Mouse (Mus musculus) right cerebral cortex, postnatal 10 days (tissue): ENCODE results near the gene BC005561.
"Not testable (repeated sequence)": the region's sequence is repeated elsewhere in the genome, so short reads cannot be mapped to it uniquely, and the experiment has no call there.

Experiments used
- DNase-seq, 2 experiments: peaks; one replicate each; pipeline ENCODE4 v3.0.0; 2021; ENCODE audit warnings: low spot score in 2 of 2

Gene BC005561

DNA sequence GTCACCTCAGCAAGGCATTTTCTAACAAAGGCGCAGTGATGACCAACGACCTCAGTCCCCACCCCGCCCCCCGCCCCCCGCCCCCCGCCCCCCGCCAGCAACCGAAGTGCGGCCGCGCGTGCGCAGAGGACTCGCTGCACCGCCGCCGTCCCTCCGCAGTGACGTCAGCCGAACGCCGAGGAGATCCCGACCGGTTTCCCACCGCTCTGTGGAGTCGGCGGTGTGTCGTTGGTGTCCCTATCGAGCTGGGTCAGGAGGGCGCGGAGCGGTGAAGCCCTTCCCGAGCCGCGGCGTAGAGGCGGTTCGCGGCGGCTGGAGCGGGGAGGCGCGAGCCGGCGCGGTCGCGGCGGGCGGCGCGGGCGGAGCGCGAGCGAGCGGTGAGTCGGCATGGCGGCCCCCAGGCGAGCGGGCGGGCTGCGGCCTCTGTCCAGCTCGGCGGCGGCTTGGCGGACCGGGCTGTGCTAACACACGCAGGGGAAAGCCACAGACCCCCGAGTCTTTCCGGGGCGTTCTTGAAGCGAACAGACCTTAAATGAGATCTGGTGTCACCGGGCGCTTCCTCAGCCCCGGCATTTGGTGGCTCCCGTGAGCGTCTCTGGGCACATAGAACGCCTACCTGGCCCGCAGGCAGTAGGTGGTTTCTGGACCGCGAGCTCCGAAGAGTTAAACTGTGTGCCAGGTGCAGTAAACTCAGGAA, at the start of gene BC005561:
Gene BC005561, plus strand, starts transcription at position 158 of the 697 bp plus-strand sequence.
- DNase-seq: peak; percentile 89 to 90

DNA sequence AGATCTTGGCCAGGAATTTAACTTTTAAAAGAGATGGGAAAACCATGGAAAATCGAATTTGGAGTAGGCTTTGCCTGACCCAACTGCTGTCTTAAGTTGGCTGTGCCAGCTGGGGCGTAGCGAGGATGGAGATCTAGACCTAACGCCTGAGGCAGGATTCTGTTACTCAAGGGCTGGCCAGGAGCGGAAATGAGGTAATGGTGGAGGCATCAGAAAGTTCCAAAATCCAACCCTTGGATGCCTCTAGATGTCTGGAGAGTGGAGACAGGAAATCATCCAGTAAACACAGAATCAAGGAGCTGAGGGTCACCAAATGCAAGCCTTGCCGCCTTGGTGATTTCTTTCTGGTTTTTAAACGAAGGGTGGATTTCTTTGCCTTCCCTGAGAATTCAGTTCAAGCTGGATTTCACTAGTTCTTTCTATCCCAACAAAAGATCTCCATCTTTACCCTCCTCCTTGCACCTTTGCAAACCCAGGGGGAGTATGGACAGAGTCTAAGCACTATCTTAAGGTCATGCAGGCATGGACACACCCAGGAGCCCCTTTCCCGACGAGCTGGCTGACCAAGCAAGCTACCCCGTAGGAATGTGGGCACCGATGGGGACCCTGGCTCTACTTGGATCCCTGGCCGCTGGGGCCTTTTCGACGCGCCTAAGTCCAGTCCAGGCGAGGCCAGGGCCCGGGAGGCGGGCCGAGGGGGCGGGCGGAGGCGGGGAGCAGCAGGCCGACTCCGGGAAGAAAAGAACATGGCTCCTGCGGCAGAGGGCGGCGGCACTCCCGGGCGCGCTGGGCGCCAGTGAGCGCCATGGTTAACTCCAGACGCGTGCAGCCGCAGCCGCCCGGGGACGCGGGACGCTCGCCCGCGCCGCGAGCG, 49.1 kb upstream of the BC005561 start, which contains the start of gene Pkd2:
Gene Pkd2, plus strand, starts transcription at position 619 of the 874 bp plus-strand sequence.
- peak; percentile 76 to 80 for DNase-seq

DNA sequence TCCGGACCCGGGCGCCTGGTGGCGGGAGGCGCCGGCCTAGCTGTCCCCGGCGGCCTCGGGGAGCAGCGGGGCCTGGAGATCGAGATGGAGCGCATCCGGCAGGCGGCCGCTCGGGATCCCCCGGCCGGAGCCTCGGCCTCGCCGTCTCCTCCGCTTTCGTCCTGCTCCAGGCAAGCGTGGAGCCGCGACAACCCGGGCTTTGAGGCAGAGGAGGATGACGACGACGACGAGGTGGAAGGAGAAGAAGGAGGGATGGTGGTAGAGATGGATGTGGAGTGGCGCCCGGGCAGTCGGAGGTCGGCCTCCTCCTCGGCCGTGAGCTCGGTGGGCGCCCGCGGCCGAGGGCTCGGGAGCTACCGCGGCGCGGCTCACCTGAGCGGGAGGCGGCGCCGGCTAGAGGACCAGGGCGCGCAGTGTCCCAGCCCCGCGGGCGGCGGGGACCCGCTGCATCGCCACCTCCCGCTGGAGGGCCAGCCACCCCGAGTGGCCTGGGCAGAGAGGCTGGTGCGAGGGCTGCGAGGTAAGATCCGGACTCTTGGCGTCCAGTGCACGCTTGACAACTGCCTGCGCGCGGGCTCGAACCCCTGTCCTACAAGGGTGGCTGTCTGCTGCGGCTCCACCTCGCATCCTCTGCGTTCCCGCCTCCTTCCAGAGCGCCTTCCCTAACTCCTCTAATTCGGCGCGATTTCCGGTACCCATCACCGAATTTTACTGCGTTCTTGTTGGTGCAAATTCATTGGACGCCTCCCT, 48.3 kb upstream of the BC005561 start:
- peak; percentile 81 to 83 for DNase-seq

DNA sequence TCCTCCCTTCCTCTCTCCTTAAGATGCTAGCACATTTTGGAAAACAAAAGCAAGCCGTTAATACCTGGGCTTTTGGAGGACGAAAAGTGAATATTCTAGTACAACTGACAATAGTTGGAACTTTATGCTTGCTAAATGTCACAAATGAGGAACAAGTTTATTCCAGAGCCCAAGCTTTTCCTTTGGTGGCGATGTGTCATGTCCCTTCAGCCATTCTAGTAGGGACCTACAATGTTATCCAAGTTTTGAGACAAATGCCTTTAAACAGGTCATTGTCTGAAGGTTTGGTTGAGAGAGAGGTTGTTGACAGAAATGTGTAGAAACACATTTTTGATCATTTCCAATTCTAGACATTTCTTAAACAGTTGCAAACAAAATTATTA, 47.7 kb upstream of the BC005561 start:
- DNase-seq: no peak

DNA sequence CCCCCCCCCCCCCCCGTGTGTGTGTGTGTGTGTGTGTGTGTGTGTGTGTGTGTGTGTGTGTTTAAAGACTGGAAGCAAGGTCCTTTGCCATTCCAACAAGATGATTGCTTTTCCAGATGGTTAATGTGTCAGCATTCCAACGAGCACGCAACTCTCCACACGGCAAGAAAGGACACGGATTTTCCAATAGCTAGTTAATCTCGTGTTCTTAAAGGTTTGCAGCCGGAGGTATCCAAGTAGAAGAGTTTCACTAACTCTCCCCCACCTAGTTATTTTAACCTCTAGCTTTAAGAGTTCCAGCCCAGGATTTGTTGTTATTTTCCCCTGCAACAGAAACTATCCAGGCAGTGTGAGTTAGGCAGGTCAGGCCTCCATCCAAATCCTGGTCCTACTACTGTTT, 47.3 kb upstream of the BC005561 start:
- no peak for DNase-seq

DNA sequence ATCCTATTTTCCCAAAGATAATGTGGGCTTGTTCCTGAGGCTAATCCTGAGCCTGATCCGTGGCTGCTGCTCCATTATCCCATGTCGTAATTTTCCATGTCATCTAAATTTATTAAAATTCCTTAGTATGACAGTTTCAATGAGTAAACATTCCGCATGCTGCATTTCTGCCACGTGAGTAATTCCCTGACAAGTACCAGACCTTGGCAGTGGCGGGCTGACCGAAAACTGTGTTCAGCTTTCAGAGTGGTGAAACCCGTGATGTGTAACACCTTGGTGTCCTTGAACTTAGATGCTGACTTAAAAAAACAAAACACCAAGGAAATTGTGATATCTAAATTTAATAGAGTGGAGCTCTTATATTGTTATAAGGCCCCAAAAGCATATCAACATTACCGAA, 42.9 kb upstream of the BC005561 start:
- no peak for DNase-seq

DNA sequence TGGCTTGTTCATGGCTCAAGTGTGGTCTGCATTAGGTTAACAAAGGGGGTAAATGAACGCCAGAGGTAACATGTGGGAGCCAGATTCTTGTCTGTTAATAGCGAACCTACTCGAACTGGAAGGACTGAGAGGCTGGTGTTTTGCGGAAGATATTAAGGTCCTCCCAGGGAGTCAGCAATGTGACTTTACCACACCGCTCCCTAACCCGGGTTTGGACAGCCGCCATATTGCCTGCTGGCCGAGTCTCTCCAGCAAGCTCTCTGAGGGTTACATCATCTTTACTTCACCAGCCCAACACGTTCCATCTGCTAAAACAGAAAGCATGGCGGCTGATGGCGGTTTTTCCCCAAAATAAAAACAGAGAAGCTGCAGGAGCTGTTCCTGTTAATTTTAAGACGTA, 42.4 kb upstream of the BC005561 start:
- peak in 1 of 2 experiments; percentile 47 for DNase-seq

DNA sequence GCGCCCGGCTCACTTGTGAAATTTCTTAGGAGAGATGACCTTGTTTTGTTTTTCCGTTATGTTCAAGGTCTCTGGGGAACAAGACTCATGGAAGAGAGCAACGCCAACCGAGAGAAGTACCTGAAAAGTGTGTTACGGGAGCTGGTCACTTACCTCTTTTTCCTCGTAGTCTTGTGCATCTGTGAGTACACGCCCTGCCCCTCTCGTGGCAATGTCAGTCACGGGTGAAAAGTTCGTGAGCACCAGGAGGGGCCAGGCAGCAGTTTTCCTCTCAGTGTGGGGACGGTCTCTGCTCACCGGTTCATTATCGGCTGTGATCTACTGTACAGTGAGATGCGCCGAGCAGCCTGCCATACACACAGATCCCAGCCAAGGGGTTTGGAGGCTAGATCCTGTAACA, 41.3 kb upstream of the BC005561 start:
- DNase-seq: no peak

DNA sequence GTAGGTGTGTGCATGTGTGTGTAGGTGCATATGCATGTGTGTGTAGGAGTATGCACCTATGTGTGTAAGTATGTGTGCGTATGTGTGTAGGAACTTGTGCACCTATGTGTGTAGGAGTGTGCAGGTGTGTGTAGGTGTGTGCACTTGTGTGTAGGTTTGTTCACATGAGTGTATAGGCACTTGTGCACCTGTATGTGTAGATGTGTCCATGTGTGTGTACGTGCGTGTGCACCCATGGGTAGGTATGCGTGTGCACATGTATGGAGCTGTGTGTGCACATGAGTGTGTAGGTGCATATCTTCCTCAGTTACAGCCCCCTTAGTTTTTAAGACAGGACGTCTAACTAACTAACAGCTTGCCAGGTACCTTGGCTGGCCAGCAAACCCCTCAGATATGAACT, 39.6 kb upstream of the BC005561 start:
- DNase-seq: no peak

DNA sequence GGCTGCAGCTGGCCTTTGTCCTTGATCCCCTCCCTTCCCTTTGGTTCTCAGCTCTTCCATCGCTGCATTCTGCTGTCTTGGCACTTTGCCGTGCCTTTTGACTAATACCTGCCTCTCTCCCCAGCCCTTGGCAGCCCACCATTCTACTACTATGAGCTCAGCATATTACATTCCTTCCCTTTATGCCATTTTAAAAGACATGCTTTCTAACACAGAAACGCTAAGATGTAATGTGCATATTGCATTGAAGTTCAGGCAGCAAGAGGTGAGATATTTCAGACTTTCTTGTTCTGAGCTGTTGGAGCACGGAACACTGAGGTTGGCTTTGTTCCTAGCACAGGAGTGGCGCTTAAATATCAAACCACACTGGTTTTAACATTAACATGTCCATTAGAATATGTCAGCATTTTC, 37.2 kb upstream of the BC005561 start:
- no peak for DNase-seq

DNA sequence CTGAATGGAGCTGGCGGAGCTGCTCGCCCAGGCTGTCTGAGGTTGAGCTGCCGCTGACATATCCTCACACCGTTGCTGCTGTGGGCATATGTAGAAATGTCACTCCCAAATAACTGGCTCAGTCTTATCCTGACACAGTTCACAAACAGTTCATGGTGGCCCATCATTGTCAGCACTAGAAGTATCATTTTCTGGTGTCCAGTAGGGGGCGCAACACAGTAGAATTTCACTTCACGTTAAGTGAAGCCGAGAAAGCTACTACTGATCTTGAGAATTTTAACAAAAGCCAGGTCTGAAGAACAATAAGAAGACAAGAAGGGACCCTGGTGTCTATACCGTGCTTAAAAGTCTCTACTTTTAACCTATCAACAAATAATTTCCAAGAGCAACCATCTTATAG, 35.8 kb upstream of the BC005561 start:
- DNase-seq: no peak

DNA sequence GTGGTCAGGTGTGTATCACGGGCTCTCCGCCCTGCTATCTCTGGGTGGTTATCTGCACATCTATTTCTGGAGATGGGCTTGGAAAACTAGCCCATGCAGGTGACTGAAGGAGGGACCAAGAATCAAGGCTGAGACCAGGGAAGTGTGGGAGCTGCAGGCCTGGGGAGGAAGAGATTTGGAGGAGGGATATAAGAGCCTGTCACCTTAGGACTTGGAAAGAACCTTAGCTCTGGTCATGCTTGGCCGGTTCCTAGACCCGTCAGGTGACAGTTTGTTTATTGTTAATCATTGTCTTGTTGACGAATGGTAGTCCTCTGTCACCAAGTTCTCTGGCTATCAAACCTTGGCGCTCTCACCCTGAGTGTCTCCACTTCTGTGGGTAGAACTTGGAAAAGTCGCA, 27.8 kb upstream of the BC005561 start:
- DNase-seq: no peak

DNA sequence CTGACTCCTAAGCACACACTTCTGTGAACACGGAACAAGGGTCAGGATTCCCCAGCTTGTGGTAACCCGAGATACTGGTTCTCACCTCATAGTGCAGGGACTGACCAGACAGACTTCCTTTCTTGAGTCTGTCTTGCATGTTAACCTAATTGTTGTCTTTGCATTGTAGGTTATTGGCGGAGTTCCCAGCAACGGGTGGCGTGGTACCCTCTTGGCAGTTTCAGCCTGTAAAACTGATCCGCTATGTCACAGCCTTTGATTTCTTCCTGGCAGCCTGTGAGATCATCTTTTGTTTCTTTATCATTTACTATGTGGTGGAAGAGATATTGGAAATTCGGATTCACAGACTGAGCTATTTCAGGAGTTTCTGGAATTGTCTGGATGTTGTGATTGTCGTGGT, 25.3 kb upstream of the BC005561 start:
- DNase-seq: no peak

DNA sequence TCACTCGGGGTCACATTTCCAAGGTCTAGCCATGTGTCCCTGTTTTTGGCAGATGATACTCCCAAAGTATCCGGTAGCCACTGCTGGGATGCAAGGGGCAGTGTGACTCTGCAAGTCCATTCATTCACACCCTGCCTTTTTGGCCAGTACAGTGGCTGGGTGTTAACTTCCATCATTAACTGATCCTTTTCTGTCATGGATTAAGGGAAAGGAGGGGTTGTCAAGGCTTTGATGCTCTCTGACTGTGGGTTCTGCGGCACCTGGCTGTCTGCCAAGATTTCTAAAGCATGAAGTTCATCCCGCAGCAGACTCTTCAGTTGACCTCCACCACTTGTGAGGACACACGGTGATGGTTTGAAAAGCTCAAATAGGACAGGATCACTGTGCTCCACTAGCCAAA, 16.6 kb upstream of the BC005561 start:
- no peak for DNase-seq

DNA sequence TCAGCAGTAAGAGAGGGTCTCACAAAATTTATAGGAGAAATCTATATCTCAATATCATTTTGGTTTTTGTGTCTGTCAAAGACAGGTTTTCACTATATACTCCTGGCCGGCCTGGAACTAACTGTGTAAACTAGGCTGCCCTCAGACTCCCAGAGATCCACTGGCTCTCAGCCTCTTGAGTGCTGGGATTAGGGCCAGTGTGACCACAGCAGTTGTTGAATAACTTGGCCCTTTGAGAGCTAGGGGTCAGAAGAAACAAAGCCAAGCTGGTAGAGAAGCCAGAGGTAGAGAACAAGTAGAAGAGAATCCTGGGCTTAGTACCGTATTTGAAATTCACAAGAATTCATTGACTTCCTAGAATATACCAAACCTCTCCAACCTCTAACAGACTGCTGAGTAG, 3.3 kb upstream of the BC005561 start:
- no peak for DNase-seq

DNA sequence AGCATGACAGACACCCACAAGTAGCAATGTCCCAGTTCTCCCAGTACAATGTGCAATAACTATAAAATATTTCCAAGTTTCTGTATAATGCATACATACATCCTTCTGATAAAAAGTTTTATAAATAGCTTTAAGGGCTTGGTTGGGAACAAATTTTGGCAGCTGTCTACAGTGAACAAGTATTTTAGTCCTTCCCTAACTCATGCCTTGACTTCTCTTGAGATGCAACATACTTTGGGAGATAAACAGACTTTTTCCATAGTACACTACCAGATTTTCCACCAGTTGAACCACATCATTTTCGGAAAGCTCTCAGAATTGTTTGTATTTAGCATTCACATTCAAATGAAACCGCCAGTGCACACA, 340 bp upstream of the BC005561 start:
- DNase-seq: no peak

DNA sequence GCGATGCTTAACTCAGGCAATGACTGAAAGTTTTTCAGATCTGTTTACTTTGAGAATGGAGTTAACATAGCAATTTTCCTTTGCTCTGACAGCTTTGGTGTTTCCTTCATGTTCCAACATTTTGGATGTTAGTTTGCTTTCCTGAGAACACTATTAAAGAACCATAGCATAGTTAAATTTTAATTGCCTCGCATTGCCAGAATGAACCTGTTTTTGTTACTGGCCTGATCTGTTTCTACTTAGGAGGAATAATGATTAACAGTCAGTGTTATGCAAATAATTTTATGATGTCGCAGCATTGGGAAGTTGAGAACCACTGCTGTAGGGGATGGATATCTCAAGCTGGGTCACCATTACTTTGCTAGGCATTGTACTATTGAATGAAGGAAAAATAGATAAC, 3.1 kb downstream of the BC005561 start:
- no peak for DNase-seq

DNA sequence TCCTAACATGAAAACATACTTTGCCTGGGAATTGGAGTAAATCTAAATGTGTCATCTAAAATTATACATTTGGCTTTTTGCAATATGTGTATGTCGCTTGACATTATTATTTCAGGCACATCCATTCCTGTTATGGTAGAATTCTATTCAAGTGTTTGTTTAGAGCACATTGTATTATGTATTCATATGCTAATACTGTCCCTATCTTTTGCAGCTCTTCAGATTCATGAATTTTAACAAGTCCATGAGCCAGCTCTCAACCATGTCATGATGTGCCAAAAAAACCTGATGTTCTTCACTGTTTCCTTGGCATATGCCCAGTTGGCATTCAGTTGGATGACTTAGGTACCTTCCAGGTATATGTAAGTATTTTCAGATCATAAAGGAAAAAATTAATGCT, 30.5 kb downstream of the BC005561 start:
- DNase-seq: no peak

DNA sequence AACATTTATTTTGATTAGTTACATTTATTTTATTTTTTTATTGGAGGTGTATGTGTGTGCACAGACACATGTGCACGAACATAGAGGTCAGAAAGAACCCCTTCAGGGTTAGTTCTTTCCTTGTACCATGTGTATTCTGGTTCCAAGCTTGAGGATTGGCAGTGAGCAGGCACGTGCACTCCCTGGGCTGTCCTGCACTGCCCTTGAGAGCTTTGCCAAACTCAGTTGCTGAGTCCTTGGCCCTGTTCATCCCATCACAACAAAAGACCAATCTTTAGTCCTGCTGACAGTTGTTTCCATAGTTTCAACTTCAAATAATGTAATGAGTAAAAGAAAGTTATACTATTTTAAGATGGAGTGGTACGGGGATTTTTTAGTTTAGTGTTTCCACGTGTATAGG, 31.2 kb downstream of the BC005561 start:
- no peak for DNase-seq

DNA sequence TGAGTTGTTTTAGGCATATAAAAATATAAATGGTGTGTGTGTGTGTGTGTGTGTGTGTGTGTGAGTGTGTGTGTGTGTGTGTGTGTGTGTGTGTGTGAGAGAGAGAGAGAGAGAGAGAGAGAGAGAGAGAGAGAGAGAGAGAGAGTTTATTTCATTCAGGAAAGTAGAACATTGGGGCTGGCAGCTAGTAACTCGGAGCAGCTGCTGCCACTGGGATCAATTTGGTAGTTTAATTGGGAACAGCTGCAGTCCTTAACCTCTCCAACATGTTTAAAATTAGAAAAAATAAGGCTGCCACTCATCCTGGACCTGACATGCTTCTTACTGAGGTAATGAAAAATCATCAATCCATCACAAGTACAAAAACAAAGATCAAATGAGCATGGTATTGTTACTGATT, 59.9 kb downstream of the BC005561 start:
- not testable (repeated sequence) for DNase-seq

DNA sequence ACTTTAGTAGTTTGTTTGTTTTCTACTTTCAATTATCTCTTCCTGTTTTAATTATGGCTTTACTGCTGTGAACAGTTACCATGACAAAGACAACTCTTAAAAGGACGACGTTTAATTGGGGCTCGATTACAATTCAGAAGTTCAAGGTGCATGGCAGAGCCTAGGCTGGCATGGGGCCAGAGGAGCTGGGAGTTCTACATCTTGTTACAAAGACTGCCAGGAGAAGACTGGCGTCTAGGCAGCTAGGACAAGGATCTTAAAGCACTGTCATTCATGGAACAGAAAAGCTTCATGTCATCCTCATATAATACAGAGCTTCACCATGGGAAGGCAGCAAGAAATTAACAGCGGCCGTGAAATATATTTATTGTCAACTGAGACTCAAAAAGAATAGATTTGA, 62.6 kb downstream of the BC005561 start:
- DNase-seq: peak; percentile 72 to 73

DNA sequence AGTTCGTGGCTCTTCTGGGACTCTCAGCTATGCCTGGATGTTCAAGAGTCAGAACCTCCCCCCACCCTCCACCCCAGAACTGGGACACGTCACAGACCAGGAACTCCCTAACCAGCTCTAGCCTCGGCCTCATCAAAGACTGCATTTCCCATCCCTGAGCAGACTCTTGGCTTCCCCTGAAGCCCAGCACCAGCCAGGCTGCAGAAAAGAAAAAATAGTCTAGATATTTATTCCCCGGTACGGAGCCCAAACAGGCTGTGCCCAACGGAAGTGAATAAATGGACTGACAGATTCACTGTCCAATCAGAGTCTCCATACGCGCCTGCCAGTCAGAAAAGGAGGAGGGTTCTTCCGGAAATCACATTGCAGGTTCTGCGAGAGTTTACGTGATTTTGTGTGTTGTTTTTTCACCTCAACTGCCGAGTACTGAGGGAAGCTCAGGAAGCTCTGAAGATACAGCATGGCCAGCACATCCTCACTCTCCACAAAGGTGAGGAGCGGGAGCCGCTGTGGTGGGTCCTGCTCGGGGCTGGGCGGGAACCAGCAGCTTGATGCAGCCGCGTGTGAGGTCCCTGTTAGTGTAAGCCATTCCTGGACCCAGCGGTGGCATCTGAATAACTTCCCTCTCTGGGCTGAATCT, 63.2 kb downstream of the BC005561 start:
- DNase-seq: peak; percentile 92 to 96
